Mouse (Mus musculus): ENCODE data around the gene Adtrp.

DNA sequence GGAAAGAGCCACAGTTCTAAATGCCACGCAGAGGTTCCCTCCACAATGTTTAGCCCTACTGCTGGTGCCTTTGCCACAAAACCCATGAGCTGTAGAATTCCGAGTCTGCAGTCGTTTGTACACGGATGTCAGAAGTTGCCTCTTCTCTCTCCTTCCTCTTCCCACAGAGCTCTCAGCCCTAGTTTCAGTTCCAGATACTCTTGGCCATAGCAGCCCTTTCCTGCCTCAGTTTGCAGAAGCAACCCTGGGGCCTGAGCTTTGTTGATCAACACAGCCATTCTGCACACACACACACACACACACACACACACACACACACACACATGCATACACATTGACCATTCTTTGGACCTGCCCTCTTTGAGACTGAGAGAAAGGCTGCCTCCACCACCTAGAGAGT lies 28.0 kb downstream of the Adtrp start:
- TF ChIP-seq POLR2A (IDR thresholded peaks at IDR 0.05; ENCODE audit: borderline replicate concordance, extremely low read depth, insufficient read depth, insufficient read length, poor library complexity, severe bottlenecking): no peak
- TF ChIP-seq CTCF (IDR thresholded peaks at IDR 0.05; ENCODE audit: borderline replicate concordance, extremely low read depth, insufficient read depth, insufficient read length): no peak
